Mouse (Mus musculus) forebrain, embryonic 15.5 days (tissue): ENCODE data around the gene Atp4a. TPM values are rescaled to one million over a fixed set of nuclear protein-coding genes. Genes with fewer than 3 reads are reported as not detected.
"Not testable (repeated sequence)": the region's sequence is repeated elsewhere in the genome, so short reads cannot be mapped to it uniquely, and the experiment has no call there.

ENCODE experiments used
- ATAC-seq: fragments of 200-750 bp; cut with Nextera tagmentation; replicated peaks from 2 replicates; pipeline ENCODE4 v1.8.0; 2017; ENCODE audit warnings: mild to moderate bottlenecking, moderate TSS enrichment, moderate library complexity
- H3K27ac ChIP-seq: fragments of 300-500 bp; sonication (generic); replicated peaks from 2 replicates; pipeline ENCODE4 v1.5.1; 2015; ENCODE audit warnings: mild to moderate bottlenecking, inconsistent platforms
- H3K27me3 ChIP-seq: fragments of 300-500 bp; sonication (generic); 2 replicates; pipeline ENCODE4 v1.6.1; 2015; ENCODE audit warnings: inconsistent platforms
- H3K36me3 ChIP-seq: fragments of 300-500 bp; sonication (generic); 2 replicates; pipeline ENCODE4 v1.6.1; 2015; ENCODE audit warnings: mild to moderate bottlenecking, inconsistent platforms
- H3K4me1 ChIP-seq: fragments of 300-500 bp; sonication (generic); 2 replicates; pipeline ENCODE4 v1.6.1; 2015; ENCODE audit warnings: inconsistent platforms
- H3K4me2 ChIP-seq: fragments of 300-500 bp; sonication (generic); replicated peaks from 2 replicates; pipeline ENCODE4 v1.6.1; 2015; ENCODE audit warnings: mild to moderate bottlenecking, inconsistent platforms
- H3K4me3 ChIP-seq: fragments of 300-500 bp; sonication (generic); 2 replicates; pipeline ENCODE4 v1.5.1; 2015; ENCODE audit warnings: mild to moderate bottlenecking, inconsistent platforms
- H3K9ac ChIP-seq: fragments of 300-500 bp; sonication (generic); replicated peaks from 2 replicates; pipeline ENCODE4 v1.6.1; 2015; ENCODE audit warnings: mild to moderate bottlenecking, inconsistent platforms
- H3K9me3 ChIP-seq: fragments of 300-500 bp; sonication (generic); 2 replicates; pipeline ENCODE4 v1.6.1; 2016; ENCODE audit warnings: inconsistent platforms
- WGBS: fragments of 180-500 bp; shearing (Covaris S2); methylation state at CpG from one replicate; pipeline ENCODE4 v1.1.7; 2015; ENCODE audit warnings: mixed read lengths; 5-methylcytosine and 5-hydroxymethylcytosine counted together
- polyA plus RNA-seq: library from polyadenylated mRNA; unstranded; fragments of >200 nt; fragmentation: Nextera tagmentation; extraction: Ambion mirVana; gene quantifications from 2 replicates; pipeline ENCODE4 v1.2.1, GENCODE M21; 2015

Gene Atp4a
- polyA plus RNA-seq, 1 experiment from 2014 or later = 1.9 TPM

DNA sequence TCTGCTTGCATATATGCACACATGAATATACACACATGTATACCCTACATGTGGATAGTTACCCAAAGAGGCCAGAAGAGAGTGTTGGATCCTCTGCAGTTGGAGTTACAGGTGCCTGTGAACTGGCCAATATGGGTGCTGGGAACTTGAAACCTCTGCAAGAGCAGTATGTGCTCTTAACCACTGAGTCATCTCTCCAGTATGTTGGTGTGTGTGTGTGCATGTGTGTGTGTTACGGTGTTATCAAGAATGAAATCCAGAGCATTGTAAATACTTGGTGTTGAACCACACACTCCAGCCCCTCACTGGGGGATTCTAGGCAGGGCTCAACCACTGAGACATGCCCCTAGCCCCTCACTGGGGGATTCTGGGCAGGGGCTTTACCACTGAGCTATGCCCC is 4.6 kb upstream of the Atp4a start:
- Histone ChIP-seq H3K27ac (no peak overlapping the region), H3K4me3 (no peak overlapping the region), H3K9me3 (no peaks in the 10 kb centered on the region), H3K27me3 (no peaks in the 10 kb centered on the region), H3K4me1 (no peaks in the 10 kb centered on the region), H3K36me3 (no peaks in the 10 kb centered on the region), H3K4me2 (no peak overlapping the region), H3K9ac (no peak overlapping the region)
- no peak for ATAC-seq
- WGBS = 80% methylated on average over 1 of the region's 1 CpGs

DNA sequence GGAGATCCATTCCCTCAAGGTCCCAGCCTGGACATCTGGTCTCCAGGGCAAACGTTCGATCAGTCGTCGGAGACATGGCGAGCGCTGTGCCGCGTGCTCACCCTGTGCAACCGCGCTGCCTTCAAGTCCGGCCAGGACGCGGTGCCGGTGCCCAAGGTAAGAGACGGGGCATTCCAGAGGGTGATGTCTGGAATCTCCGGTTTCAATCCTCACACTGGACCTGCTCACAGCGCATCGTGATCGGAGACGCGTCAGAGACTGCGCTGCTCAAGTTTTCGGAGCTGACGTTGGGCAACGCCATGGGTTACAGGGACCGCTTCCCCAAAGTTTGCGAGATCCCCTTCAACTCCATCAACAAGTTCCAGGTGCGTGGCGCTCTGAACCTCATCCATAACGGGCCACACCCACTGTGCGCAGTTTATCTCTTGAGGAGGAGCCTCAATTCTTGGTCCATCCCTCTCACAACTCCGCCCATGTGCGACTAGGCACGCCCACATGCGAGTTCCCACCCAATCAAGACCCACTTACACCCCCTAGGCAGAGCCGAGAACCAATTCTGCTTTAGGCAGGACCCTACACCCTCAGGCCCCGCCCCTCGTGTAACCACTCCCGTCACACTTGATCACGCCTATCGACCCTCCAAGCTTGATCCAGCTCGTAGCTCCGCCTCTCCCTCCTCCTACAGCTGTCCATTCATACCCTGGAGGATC is 5.2 kb downstream of the Atp4a start:
- Histone ChIP-seq H3K36me3 (no peaks in the 10 kb centered on the region), H3K9me3 (no peaks in the 10 kb centered on the region), H3K27me3 (peaks cover 17% of the 10 kb centered on the region; the same call in 1 of the 2 replicates), H3K4me2 (peak overlapping the region; percentile 45), H3K4me1 (peaks cover 11% of the 10 kb centered on the region), H3K4me3 (peak overlapping the region; percentile 34), H3K9ac (peak overlapping the region; percentile 29; the same call in 1 of the 2 replicates), H3K27ac (no peak overlapping the region)
- peak; percentile 93 for ATAC-seq
- 1% methylated on average over 43 of the region's 43 CpGs for WGBS

- no peak for ATAC-seq
- H3K4me1 ChIP-seq = peaks cover 11% of the 10 kb centered on the region
- 6% methylated on average over 14 of the region's 14 CpGs for WGBS
- peak overlapping the region; percentile 29; the same call in 1 of the 2 replicates for H3K9ac ChIP-seq
- H3K27ac ChIP-seq = no peak overlapping the region
- no peaks in the 10 kb centered on the region for H3K9me3 ChIP-seq
- H3K4me3 ChIP-seq = peak overlapping the region; percentile 34
- no peaks in the 10 kb centered on the region for H3K36me3 ChIP-seq
- H3K27me3 ChIP-seq = peaks cover 17% of the 10 kb centered on the region; the same call in 1 of the 2 replicates
- peak overlapping the region; percentile 45 for H3K4me2 ChIP-seq
Measured at GRCm38 (mm10) chr7:30717716-30718046, 5.7 kb downstream of the Atp4a start.

GRCm38 (mm10) chr7:30719669-30720068 is 7.7 kb downstream of the Atp4a start:
- Histone ChIP-seq H3K27me3 (peaks cover 17% of the 10 kb centered on the region; the same call in 1 of the 2 replicates), H3K4me3 (no peak overlapping the region), H3K4me2 (no peak overlapping the region), H3K9ac (no peak overlapping the region), H3K9me3 (no peaks in the 10 kb centered on the region), H3K36me3 (no peaks in the 10 kb centered on the region), H3K27ac (no peak overlapping the region), H3K4me1 (peaks cover 11% of the 10 kb centered on the region)
- no peak for ATAC-seq
- 97% methylated on average over 5 of the region's 5 CpGs for WGBS

DNA sequence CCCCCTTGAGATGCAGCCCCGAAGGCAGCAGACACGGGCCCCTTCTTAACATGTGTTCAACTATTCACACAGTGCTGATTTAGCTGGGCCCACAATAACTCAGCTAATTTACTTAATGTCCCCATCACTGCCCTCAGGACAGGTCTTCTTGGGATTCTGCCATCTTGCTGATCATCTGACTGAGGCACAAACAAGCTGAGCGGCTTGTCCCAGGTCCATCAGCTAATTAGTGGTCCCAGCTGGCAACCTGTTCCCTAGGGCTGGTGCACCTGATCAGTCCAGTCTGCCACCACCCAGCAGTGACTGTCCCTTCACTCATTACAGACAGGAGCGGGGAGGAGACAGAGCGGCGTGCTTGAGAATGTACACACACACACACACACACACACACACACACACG is 9.3 kb downstream of the Atp4a start:
- no peak overlapping the region for H3K27ac ChIP-seq
- 57% methylated on average over 7 of the region's 7 CpGs for WGBS
- ATAC-seq = no peak
- H3K9me3 ChIP-seq = no peaks in the 10 kb centered on the region
- H3K27me3 ChIP-seq = peaks cover 12% of the 10 kb centered on the region; the same call in 1 of the 2 replicates
- H3K36me3 ChIP-seq = 0 out of 2 replicates have a peak, but pooled peaks cover under 1% of the 10 kb centered on the region
- no peak overlapping the region for H3K4me2 ChIP-seq
- H3K9ac ChIP-seq = no peak overlapping the region
- H3K4me3 ChIP-seq = no peak overlapping the region
- peaks cover 11% of the 10 kb centered on the region for H3K4me1 ChIP-seq

DNA sequence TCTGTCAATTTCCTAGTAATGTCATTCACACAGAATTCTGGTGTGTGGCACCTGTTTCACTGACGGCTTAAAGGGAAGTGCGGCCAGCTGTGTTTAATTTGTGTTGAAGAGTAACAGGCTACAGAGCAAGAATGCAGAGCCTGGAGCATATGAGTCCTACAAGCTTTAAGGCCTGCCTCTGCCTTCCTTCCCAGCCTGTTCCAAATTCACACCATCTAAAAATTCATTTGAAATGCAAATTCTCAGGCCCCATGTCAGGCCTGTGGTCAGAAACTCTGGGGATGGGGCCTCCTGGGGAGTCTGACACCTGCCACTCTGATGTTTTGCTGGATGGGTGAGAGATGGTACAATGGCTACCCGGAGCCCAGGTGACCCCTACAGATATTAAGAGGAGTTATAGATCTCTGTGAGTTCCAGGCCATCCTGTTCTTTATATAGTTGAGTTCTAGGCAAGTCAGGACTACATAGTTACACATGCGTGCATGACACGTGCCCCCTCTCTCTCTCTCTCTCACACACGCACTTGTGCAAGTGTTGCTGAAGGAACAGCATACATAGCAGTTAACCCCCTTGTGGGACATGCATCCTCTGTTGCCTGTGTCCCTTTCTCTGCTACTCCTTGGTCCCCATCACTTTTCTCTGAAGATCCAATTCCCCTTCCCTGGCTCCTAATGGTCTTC is 11.4 kb downstream of the Atp4a start:
- H3K4me1 ChIP-seq = peaks cover 8% of the 10 kb centered on the region
- 75% methylated on average over 6 of the region's 6 CpGs for WGBS
- H3K9ac ChIP-seq = no peak overlapping the region
- ATAC-seq = no peak
- H3K4me3 ChIP-seq = no peak overlapping the region
- H3K27ac ChIP-seq = no peak overlapping the region
- no peak overlapping the region for H3K4me2 ChIP-seq
- H3K27me3 ChIP-seq = no peaks in the 10 kb centered on the region
- no peaks in the 10 kb centered on the region for H3K9me3 ChIP-seq
- peaks cover 11% of the 10 kb centered on the region; the same call in 1 of the 2 replicates for H3K36me3 ChIP-seq

GRCm38 (mm10) chr7:30728214-30728613 is 16.2 kb downstream of the Atp4a start:
- peaks cover 20% of the 10 kb centered on the region; the same call in 1 of the 2 replicates for H3K36me3 ChIP-seq
- peaks cover 30% of the 10 kb centered on the region for H3K4me1 ChIP-seq
- H3K27me3 ChIP-seq = no peaks in the 10 kb centered on the region
- H3K4me2 ChIP-seq = peak overlapping the region; percentile 70
- ATAC-seq = no peak
- peak overlapping the region; percentile 62; the same call in 1 of the 2 replicates for H3K9ac ChIP-seq
- H3K9me3 ChIP-seq = no peaks in the 10 kb centered on the region
- H3K4me3 ChIP-seq = peak overlapping the region; percentile 59
- no peak overlapping the region for H3K27ac ChIP-seq
- WGBS = 89% methylated on average over 6 of the region's 6 CpGs

DNA sequence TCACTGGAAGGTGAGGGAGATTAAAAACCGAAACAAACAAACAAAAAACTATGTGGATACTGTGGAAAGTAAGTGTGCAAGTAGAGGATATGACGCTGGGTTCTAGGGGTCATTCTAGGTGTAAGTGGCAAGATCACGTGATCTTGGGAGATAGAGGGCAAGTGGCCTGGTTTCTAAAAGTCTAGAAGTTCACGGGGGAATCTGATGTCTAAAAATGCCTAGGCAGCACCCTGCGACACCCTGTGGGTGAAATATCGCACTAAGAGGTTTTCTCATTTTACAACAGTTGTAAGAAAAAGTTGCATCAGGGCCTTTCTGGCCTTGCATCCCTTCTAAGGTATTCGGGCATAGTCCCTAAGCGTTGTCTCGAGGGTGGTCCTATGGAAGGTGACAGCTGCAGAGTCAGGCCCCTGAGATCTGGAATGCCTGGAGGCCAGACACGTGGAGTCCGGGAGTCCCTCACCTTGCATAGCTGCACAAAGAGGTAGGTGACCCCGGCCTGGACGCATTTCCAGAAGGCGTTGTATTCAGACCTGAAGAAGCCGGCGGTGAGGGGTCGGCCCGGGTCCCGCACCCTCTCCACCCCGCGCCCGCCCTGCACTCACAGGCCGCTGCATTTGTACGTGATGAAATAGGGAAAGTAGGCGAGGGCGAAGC is 16.9 kb downstream of the Atp4a start:
- Histone ChIP-seq H3K9ac (peak overlapping the region; percentile 62), H3K4me2 (peak overlapping the region; percentile 70), H3K4me1 (peaks cover 30% of the 10 kb centered on the region), H3K36me3 (peaks cover 24% of the 10 kb centered on the region; the same call in 1 of the 2 replicates), H3K27ac (peak overlapping the region; percentile 88), H3K9me3 (no peaks in the 10 kb centered on the region), H3K4me3 (peak overlapping the region; percentile 59), H3K27me3 (no peaks in the 10 kb centered on the region)
- 8% methylated on average over 26 of the region's 26 CpGs for WGBS
- ATAC-seq = peak; percentile 48

DNA sequence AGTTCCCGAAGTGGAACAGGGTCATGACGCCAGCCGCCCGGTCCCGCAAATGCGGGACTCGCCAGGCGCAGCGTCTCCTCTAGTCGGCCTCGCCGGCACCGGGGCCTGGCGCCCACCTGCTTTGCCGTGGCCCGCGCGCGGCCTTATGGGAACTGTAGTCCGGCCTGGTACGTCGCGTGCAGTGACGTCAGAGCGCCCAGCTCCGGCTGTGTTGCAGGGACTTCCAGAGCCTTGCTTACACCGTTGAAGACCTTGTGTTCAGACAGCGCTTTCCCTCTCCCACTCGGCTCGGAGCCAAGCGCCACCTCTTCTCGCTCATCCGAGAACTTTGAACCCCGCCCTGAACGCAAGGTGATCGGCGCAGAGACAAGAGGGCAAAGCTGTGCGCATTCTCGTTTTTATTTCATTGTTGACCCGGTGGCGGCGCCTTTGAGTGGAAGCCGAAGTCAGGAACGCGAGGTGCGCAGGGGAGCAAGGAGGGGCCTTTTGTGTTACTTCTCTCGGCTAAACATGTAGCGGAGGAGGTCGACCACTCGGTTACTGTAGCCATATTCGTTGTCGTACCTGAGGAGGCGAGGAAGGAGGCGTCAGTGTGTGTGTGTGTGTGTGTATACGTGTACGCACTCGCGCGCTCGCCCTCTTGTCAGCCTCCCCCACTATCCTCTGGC is 17.5 kb downstream of the Atp4a start, which contains the start of gene Tmem147:
TSS of gene Tmem147 (minus strand) at position 145 of the 668 bp plus-strand sequence.
- H3K9ac ChIP-seq = peak within 1 kb of the TSS; percentile 62
- under 1% methylated on average over 60 of the region's 60 CpGs for WGBS
- peaks cover 27% of the 10 kb centered on the region; the same call in 1 of the 2 replicates for H3K36me3 ChIP-seq
- H3K9me3 ChIP-seq = no peaks in the 10 kb centered on the region
- ATAC-seq = peak; percentile 97
- H3K4me2 ChIP-seq = peak within 1 kb of the TSS; percentile 70
- H3K4me1 ChIP-seq = peaks cover 30% of the 10 kb centered on the region
- H3K27ac ChIP-seq = peak within 1 kb of the TSS; percentile 88
- H3K27me3 ChIP-seq = no peaks in the 10 kb centered on the region
- peak within 1 kb of the TSS; percentile 59 for H3K4me3 ChIP-seq

DNA sequence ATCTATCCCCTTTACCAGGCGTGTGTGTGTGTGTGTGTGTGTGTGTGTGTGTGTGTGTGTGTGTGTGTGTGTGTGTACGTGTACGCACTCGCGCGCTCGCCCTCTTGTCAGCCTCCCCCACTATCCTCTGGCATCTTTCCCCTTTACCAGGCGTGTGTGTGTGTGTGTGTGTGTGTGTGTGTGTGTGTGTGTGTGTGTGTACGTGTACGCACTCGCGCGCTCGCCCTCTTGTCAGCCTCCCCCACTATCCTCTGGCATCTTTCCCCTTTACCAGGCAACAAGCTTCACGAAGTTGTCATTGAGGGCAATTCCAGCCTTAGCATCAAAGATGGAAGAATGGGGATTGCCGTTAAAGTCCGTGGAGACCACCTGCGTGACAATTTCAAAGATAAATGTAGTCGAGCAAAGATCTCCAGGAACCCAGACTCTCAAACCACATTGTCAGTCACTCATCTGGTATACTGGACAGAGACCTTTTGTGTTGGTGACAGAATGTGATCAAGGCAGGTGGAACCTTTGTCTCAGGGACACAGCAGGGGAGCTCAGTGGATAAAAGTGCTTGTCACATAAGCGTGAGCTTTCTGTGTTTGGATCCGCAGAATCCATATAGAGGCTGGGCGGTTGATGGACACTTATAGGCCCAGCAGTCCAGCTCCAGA is 18.2 kb downstream of the Atp4a start:
- H3K36me3 ChIP-seq = peaks cover 32% of the 10 kb centered on the region
- peak overlapping the region; percentile 70 for H3K4me2 ChIP-seq
- H3K9ac ChIP-seq = peak overlapping the region; percentile 62
- H3K4me1 ChIP-seq = peaks cover 30% of the 10 kb centered on the region
- peak overlapping the region; percentile 59 for H3K4me3 ChIP-seq
- H3K27me3 ChIP-seq, ATAC-seq, H3K9me3 ChIP-seq: not testable (repeated sequence)
- 8% methylated on average over 14 of the region's 22 CpGs for WGBS
- H3K27ac ChIP-seq = peak overlapping the region; percentile 88

GRCm38 (mm10) chr7:30736211-30736610 is 24.2 kb downstream of the Atp4a start:
- 78% methylated on average over 3 of the region's 3 CpGs for WGBS
- Histone ChIP-seq H3K27me3 (no peaks in the 10 kb centered on the region), H3K36me3 (peaks cover 38% of the 10 kb centered on the region), H3K9me3 (no peaks in the 10 kb centered on the region), H3K4me2 (no peak overlapping the region), H3K4me1 (peaks cover 6% of the 10 kb centered on the region), H3K4me3 (no peak overlapping the region), H3K27ac (no peak overlapping the region), H3K9ac (no peak overlapping the region)
- ATAC-seq = no peak
